Mouse (Mus musculus) adrenal gland, adult 2 months (tissue): Measurements from ENCODE around the gene Snrk. TPM values are rescaled to one million over a fixed set of nuclear protein-coding genes. Genes with fewer than 3 reads are reported as not detected.
A peak's percentile ranks its signal among the peaks of the same experiment; 100 is the strongest.

Experiments
- DNase-seq: peaks from one replicate; pipeline ENCODE4 v3.0.0; 2021
- polyA plus RNA-seq: library from polyadenylated mRNA; depleted of rRNA; stranded (reverse); fragments of >200 nt; gene quantifications from 2 replicates; pipeline ENCODE4 v1.2.3, GENCODE M21; 2012
- total RNA-seq, 2 experiments: library from RNA; stranded (reverse); gene quantifications; 2 replicates each; pipeline ENCODE4 v1.2.3; 2021

The Snrk gene
- total and polyA plus RNA-seq, 3 experiments: 115 to 230 (median 183) TPM

- peak; percentile 43 for DNase-seq
Measured at GRCm38 (mm10) chr9:122180105-122180504, 63.0 kb downstream of the Snrk start.

- DNase-seq: no peak
Measured at GRCm38 (mm10) chr9:122183074-122183473, 66.0 kb downstream of the Snrk start.

GRCm38 (mm10) chr9:122184329-122184728, 67.3 kb downstream of the Snrk start:
- no peak for DNase-seq

- DNase-seq: peak; percentile 87
Measured at GRCm38 (mm10) chr9:122185061-122185460, 68.0 kb downstream of the Snrk start.

- no peak for DNase-seq
Measured at GRCm38 (mm10) chr9:122185953-122186352, 68.9 kb downstream of the Snrk start.

- DNase-seq: peak; percentile 23
Measured at GRCm38 (mm10) chr9:122186643-122187226, 69.7 kb downstream of the Snrk start.

- DNase-seq: peak; percentile 32
Measured at GRCm38 (mm10) chr9:122187451-122187921, 70.4 kb downstream of the Snrk start.

GRCm38 (mm10) chr9:122188724-122189123, 71.7 kb downstream of the Snrk start:
- DNase-seq: no peak

GRCm38 (mm10) chr9:122193361-122193760, 76.3 kb downstream of the Snrk start:
- no peak for DNase-seq

- DNase-seq: no peak
Measured at GRCm38 (mm10) chr9:122193823-122194222, 76.8 kb downstream of the Snrk start.

- DNase-seq: peak; percentile 54
Measured at GRCm38 (mm10) chr9:122195042-122195682, 78.1 kb downstream of the Snrk start.

GRCm38 (mm10) chr9:122197021-122197420, 80.0 kb downstream of the Snrk start:
- DNase-seq: no peak

GRCm38 (mm10) chr9:122198621-122199020, 81.6 kb downstream of the Snrk start:
- peak; percentile 57 for DNase-seq

GRCm38 (mm10) chr9:122199253-122199652, 82.2 kb downstream of the Snrk start:
- peak; percentile 84 for DNase-seq

- DNase-seq: no peak
Measured at GRCm38 (mm10) chr9:122204508-122204907, 87.4 kb downstream of the Snrk start.

- DNase-seq: peak; percentile 65
Measured at GRCm38 (mm10) chr9:122205543-122206200, 88.6 kb downstream of the Snrk start.

- no peak for DNase-seq
Measured at GRCm38 (mm10) chr9:122208311-122208710, 91.2 kb downstream of the Snrk start.

- DNase-seq: no peak
Measured at GRCm38 (mm10) chr9:122215118-122215517, 98.1 kb downstream of the Snrk start.

GRCm38 (mm10) chr9:122216945-122217529, 100.0 kb downstream of the Snrk start:
- DNase-seq: no peak
